Mouse (Mus musculus): ENCODE data around the gene Cbx1. TPM values are rescaled to one million over a fixed set of nuclear protein-coding genes. Genes with fewer than 3 reads are reported as not detected.
"Not testable (repeated sequence)": the region's sequence is repeated elsewhere in the genome, so short reads cannot be mapped to it uniquely, and the experiment has no call there.

Cbx1 gene
- polyA plus RNA-seq, 1 experiment = 43.8 TPM

DNA sequence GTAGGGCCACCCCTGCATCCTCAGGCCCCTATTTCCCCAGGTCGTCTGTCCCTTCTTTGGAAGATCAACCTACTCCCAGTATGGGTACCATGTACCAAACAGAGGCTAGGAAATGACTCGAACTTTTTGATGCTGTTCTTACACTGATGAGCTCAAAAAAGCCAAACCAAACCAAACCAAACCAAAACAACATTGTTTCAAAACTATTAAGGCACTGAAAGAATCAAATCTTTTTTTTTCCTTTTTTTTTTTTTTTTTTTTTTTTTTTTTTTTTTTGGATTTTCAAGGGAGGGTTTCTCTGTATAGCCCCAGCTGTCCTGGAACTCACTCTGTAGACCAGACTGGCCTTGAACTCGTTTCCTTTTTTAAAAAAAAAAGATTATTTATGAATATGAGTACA lies 54.7 kb downstream of the Cbx1 start:
- Histone ChIP-seq H3ac (ENCODE audit: control insufficient read depth, insufficient read length, low read depth) (no peak overlapping the region), H3K4me3 (ENCODE audit: insufficient read depth, poor library complexity, severe bottlenecking) (no peak overlapping the region), H3K27me3 (ENCODE audit: control insufficient read depth, insufficient read depth, insufficient read length) (no peaks in the 10 kb centered on the region), H3K36me3 (ENCODE audit: control insufficient read depth, insufficient read depth) (no peaks in the 10 kb centered on the region), H3K79me2 (ENCODE audit: control insufficient read depth, insufficient read depth) (no peaks in the 10 kb centered on the region), H3K79me3 (ENCODE audit: low read depth) (no peaks in the 10 kb centered on the region)
- TF ChIP-seq CTCF (IDR thresholded peaks at IDR 0.05; ENCODE audit: control insufficient read depth, insufficient read depth, insufficient read length) (no peak), FOSL1 (IDR thresholded peaks at IDR 0.05; ENCODE audit: insufficient read depth, low read length, poor library complexity, severe bottlenecking) (no peak), MAX (IDR thresholded peaks at IDR 0.05) (no peak), MYOD1 (IDR thresholded peaks at IDR 0.05; ENCODE audit: control insufficient read depth, insufficient read length, low read depth) (no peak), CEBPB (IDR thresholded peaks at IDR 0.05; ENCODE audit: low read depth) (no peak), USF1 (IDR thresholded peaks at IDR 0.05; ENCODE audit: low read depth) (no peak), MYOG (IDR thresholded peaks at IDR 0.05; ENCODE audit: control insufficient read depth, extremely low read depth, insufficient read length) (no peak)

DNA sequence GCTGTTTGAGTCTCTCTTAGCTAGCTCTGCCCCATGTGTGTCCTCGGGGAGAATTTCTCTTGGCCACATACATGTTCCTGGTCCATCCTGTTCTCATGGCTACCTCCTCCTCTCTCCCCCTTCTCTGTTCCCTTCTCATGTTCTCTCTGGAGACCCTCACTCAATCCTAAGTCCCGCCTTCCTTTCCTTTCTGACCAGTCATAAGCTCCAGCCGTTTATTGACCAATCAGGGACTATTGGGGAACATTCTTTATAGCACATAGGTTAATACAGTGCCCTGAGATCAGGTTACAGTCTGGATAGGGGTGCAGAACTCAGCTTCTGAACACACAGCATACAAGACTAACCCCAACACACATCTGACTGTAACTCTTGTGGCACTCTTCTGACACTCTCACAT lies 58.3 kb downstream of the Cbx1 start:
- H3K79me2 ChIP-seq (ENCODE audit: control insufficient read depth, insufficient read depth) = no peaks in the 10 kb centered on the region
- H3K4me3 ChIP-seq (ENCODE audit: insufficient read depth, poor library complexity, severe bottlenecking) = no peak overlapping the region
- TF ChIP-seq MYOG (IDR thresholded peaks at IDR 0.05; ENCODE audit: control insufficient read depth, extremely low read depth, insufficient read length) (no peak), CTCF (IDR thresholded peaks at IDR 0.05; ENCODE audit: control insufficient read depth, insufficient read depth, insufficient read length) (no peak), MYOD1 (IDR thresholded peaks at IDR 0.05; ENCODE audit: control insufficient read depth, insufficient read length, low read depth) (no peak), FOSL1 (IDR thresholded peaks at IDR 0.05; ENCODE audit: insufficient read depth, low read length, poor library complexity, severe bottlenecking) (no peak)
- no peaks in the 10 kb centered on the region for H3K27me3 ChIP-seq (ENCODE audit: control insufficient read depth, insufficient read depth, insufficient read length)
- no peak overlapping the region for H3ac ChIP-seq (ENCODE audit: control insufficient read depth, insufficient read length, low read depth)
- H3K36me3 ChIP-seq (ENCODE audit: control insufficient read depth, insufficient read depth) = no peaks in the 10 kb centered on the region
- no peaks in the 10 kb centered on the region for H3K79me3 ChIP-seq (ENCODE audit: low read depth)

DNA sequence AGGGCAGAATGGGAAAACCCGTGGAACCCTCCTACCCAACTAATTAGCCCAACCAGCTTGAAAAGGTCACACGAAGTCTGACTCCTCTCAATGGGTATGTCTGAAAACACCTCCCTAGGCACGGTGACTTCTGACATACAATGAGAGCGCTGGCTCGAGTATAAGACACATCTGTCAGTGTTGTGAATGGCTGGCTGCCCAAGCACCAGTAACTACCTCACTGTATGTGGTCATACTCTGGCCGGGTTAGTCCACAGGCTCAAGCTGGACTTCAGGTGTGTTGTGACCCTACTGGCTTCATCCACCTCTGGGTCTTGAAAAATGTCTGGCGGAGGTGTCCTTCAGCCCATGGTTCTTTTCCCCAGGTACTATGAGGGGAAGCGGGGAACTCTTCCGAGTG lies 59.8 kb downstream of the Cbx1 start:
- no peaks in the 10 kb centered on the region for H3K36me3 ChIP-seq (ENCODE audit: control insufficient read depth, insufficient read depth)
- no peak for TF ChIP-seq USF1 (IDR thresholded peaks at IDR 0.05; ENCODE audit: low read depth)
- no peak for TF ChIP-seq MAX (IDR thresholded peaks at IDR 0.05)
- TF ChIP-seq FOSL1 (IDR thresholded peaks at IDR 0.05; ENCODE audit: insufficient read depth, low read length, poor library complexity, severe bottlenecking) = no peak
- TF ChIP-seq MYOG (IDR thresholded peaks at IDR 0.05; ENCODE audit: control insufficient read depth, extremely low read depth, insufficient read length) = no peak
- no peak for TF ChIP-seq MYOD1 (IDR thresholded peaks at IDR 0.05; ENCODE audit: control insufficient read depth, insufficient read length, low read depth)
- TF ChIP-seq CTCF (IDR thresholded peaks at IDR 0.05; ENCODE audit: control insufficient read depth, insufficient read depth, insufficient read length) = no peak
- no peak for TF ChIP-seq CEBPB (IDR thresholded peaks at IDR 0.05; ENCODE audit: low read depth)
- no peaks in the 10 kb centered on the region for H3K27me3 ChIP-seq (ENCODE audit: control insufficient read depth, insufficient read depth, insufficient read length)
- no peak overlapping the region for H3K4me3 ChIP-seq (ENCODE audit: insufficient read depth, poor library complexity, severe bottlenecking)
- no peaks in the 10 kb centered on the region for H3K79me2 ChIP-seq (ENCODE audit: control insufficient read depth, insufficient read depth)
- no peak overlapping the region for H3ac ChIP-seq (ENCODE audit: control insufficient read depth, insufficient read length, low read depth)
- no peaks in the 10 kb centered on the region for H3K79me3 ChIP-seq (ENCODE audit: low read depth)

DNA sequence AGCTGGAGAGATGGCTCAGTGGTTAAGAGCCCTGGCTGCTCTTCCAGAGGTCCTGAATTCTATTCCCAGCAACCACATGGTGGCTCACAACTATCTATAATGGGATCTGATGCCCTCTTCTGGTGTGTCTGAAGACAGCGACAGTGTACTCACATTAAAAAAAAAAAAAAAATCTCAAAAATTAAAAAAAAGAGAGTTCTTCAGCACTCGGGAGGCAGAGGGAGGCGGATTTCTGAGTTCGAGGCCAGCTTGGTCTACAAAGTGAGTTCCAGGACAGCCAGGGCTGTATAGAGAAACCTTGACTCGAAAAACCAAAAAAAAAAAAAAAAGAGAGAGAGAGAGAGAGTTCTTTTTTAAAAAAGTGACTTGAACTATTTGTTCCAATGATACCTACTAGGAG lies 60.2 kb downstream of the Cbx1 start:
- not testable (repeated sequence) for H3K79me3 ChIP-seq (ENCODE audit: low read depth); H3K36me3 ChIP-seq (ENCODE audit: control insufficient read depth, insufficient read depth); H3K27me3 ChIP-seq (ENCODE audit: control insufficient read depth, insufficient read depth, insufficient read length); H3ac ChIP-seq (ENCODE audit: control insufficient read depth, insufficient read length, low read depth); H3K79me2 ChIP-seq (ENCODE audit: control insufficient read depth, insufficient read depth)
- peak overlapping the region; percentile 42 for H3K4me3 ChIP-seq (ENCODE audit: insufficient read depth, poor library complexity, severe bottlenecking)

DNA sequence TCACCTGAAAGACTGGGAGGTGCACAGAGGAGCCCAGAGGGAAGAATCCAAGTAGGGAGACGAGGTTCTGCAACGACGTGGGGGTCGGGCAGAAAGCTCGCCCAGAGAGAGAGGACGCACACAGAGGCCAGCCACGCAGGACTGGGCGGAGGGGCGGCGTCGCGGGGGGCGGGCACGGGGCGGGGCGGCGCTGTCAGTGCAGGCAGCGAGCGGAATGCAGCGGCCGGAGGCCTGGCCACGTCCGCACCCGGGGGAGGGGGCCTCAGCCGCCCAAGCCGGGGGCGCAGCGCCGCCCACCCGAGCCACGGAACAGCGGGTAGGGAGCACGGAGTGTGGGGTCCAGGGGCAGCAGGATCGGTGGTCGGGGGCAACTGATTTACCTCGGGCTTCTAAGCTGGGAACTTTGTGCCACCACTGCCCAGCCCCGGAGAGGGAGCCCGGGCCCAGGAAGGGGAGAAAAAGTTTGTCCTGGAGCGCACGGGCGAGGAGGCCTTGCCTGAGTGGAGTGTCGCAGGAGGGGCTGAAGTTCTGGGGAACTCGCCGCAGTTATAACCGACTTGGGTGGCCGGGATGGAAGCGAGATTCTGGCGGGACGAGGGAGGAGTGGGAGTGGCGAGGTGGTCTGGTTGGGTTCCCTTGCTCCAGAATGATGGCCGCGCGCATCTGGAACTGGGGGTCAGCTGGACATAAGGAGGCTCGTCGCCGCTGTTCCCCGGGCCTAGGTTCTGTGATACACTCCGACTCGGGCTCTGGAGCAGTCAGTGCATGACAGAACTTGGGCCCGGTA lies 60.9 kb downstream of the Cbx1 start, which contains the start of gene Copz2:
Gene Copz2 (plus strand): TSS at position 190 of the 787 bp plus-strand sequence.
- no peaks in the 10 kb centered on the region for H3K36me3 ChIP-seq (ENCODE audit: control insufficient read depth, insufficient read depth)
- peak within 1 kb of the TSS; percentile 82 for H3ac ChIP-seq (ENCODE audit: control insufficient read depth, insufficient read length, low read depth)
- no peaks in the 10 kb centered on the region for H3K79me2 ChIP-seq (ENCODE audit: control insufficient read depth, insufficient read depth)
- H3K27me3 ChIP-seq (ENCODE audit: control insufficient read depth, insufficient read depth, insufficient read length) = no peaks in the 10 kb centered on the region
- no peaks in the 10 kb centered on the region for H3K79me3 ChIP-seq (ENCODE audit: low read depth)
- H3K4me3 ChIP-seq (ENCODE audit: insufficient read depth, poor library complexity, severe bottlenecking) = peak within 1 kb of the TSS; percentile 42
- TF ChIP-seq MYOG (IDR thresholded peaks at IDR 0.05; ENCODE audit: control insufficient read depth, extremely low read depth, insufficient read length) (no peak), FOSL1 (IDR thresholded peaks at IDR 0.05; ENCODE audit: insufficient read depth, low read length, poor library complexity, severe bottlenecking) (no peak), CTCF (IDR thresholded peaks at IDR 0.05; ENCODE audit: control insufficient read depth, insufficient read depth, insufficient read length) (no peak), CEBPB (IDR thresholded peaks at IDR 0.05; ENCODE audit: low read depth) (no peak), MAX (IDR thresholded peaks at IDR 0.05) (no peak), MYOD1 (IDR thresholded peaks at IDR 0.05; ENCODE audit: control insufficient read depth, insufficient read length, low read depth) (no peak), USF1 (IDR thresholded peaks at IDR 0.05; ENCODE audit: low read depth) (no peak)

DNA sequence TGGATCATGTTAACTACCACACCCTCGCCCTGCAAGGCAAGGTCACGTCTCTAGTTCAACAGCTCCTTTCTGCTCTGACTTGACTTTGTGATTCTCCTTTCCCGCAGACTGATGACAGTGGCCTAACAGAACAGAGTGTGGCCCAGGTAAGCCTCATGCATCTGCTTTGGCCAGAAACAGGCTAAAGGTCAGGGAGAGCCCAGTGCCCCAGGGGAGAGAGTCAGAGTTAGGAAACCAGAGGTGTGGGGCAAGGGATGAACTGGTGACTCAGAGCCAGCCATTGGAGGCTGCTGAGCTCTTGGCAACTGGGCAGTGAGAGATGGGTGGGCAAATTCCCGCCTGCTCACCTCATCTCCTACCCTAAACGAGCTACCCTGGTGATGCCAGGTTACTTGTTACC lies 68.5 kb downstream of the Cbx1 start:
- Histone ChIP-seq H3K79me2 (ENCODE audit: control insufficient read depth, insufficient read depth) (no peaks in the 10 kb centered on the region), H3K4me3 (ENCODE audit: insufficient read depth, poor library complexity, severe bottlenecking) (no peak overlapping the region), H3K27me3 (ENCODE audit: control insufficient read depth, insufficient read depth, insufficient read length) (no peaks in the 10 kb centered on the region), H3K36me3 (ENCODE audit: control insufficient read depth, insufficient read depth) (no peaks in the 10 kb centered on the region), H3ac (ENCODE audit: control insufficient read depth, insufficient read length, low read depth) (no peak overlapping the region), H3K79me3 (ENCODE audit: low read depth) (no peaks in the 10 kb centered on the region)
- TF ChIP-seq CTCF (IDR thresholded peaks at IDR 0.05; ENCODE audit: control insufficient read depth, insufficient read depth, insufficient read length) (no peak), USF1 (IDR thresholded peaks at IDR 0.05; ENCODE audit: low read depth) (no peak), MYOG (IDR thresholded peaks at IDR 0.05; ENCODE audit: control insufficient read depth, extremely low read depth, insufficient read length) (no peak), MYOD1 (IDR thresholded peaks at IDR 0.05; ENCODE audit: control insufficient read depth, insufficient read length, low read depth) (no peak), MAX (IDR thresholded peaks at IDR 0.05) (no peak), CEBPB (IDR thresholded peaks at IDR 0.05; ENCODE audit: low read depth) (no peak), FOSL1 (IDR thresholded peaks at IDR 0.05; ENCODE audit: insufficient read depth, low read length, poor library complexity, severe bottlenecking) (no peak)

Small RNA genes lying within 50 kb of the gene (microRNA-seq; reads per million reads assigned to microRNA genes)
- gene Mir152 (ENCODE audit: borderline microRNAs expressed) = 191 reads per million, percentile 77 among the genes with 10 or more reads in this experiment

Other genes with a start within 250 kb of the Cbx1 start
- 17.6 TPM for gene Snx11, start 11.6 kb upstream of the Cbx1 start, polyA plus RNA-seq (2012; fragmentation: generic; extraction: Trizol)
- 89.3 TPM for gene Nfe2l1, start 40.8 kb downstream of the Cbx1 start, polyA plus RNA-seq (2012; fragmentation: generic; extraction: Trizol)
- 29.0 TPM for gene Copz2, start 60.7 kb downstream of the Cbx1 start, polyA plus RNA-seq (2012; fragmentation: generic; extraction: Trizol)
- gene Cdk5rap3, start 127.4 kb downstream of the Cbx1 start, polyA plus RNA-seq (2012; fragmentation: generic; extraction: Trizol) = 33.1 TPM
- gene Prr15l, start 139.0 kb downstream of the Cbx1 start, polyA plus RNA-seq (2012; fragmentation: generic; extraction: Trizol) = 0.01 TPM
- 8.5 TPM for gene Pnpo, start 154.9 kb downstream of the Cbx1 start, polyA plus RNA-seq (2012; fragmentation: generic; extraction: Trizol)
- 13.9 TPM for gene Sp2, start 193.8 kb downstream of the Cbx1 start, polyA plus RNA-seq (2012; fragmentation: generic; extraction: Trizol)
- gene Sp6, start 224.3 kb downstream of the Cbx1 start, polyA plus RNA-seq (2012; fragmentation: generic; extraction: Trizol) = 5.5 TPM
- gene Scrn2, start 240.8 kb downstream of the Cbx1 start, polyA plus RNA-seq (2012; fragmentation: generic; extraction: Trizol) = 21.1 TPM

Data from C2C12 (cell line).